Mouse (Mus musculus) mouse embryonic stem cell (cell line): Measurements from ENCODE around the gene Yars.

Source experiments
- in situ Hi-C, 2 experiments: fragments of 300-500 bp; cut with MboI; formaldehyde crosslinking; loops; 1 replicate in 1 of 2; 3 replicates in 1 of 2; pipeline ENCODE4 v1.14.3; 2019 to 2020; ENCODE audit warnings: low sequenced_read_pairs in 2 of 2, low pct_unique_long_range_greater_than_20kb in 1 of 2, mixed read lengths in 1 of 2; ENCODE audit not compliant: unreplicated experiment in 1 of 2

The Yars gene

DNA sequence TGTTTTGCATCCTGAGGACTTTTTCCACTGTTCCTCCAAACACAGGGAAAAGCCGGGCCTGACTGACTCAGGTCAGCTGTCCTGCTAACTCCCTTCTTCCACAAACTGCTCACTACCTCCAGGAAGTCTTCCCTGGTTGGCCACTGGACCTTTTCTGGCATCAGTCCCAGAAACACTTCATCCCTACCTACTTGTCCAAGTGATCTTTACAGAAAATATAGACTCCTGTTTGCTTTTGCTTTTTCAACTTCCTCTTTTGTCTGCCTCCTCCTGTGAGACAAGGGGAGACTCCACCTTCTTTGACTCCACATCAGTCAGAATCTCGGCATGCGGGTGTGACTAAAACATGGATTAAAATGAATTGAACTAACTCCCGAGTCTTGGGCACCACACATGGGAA lies 55.2 kb downstream of the Yars start:
- in situ Hi-C loops = no loop called here

DNA sequence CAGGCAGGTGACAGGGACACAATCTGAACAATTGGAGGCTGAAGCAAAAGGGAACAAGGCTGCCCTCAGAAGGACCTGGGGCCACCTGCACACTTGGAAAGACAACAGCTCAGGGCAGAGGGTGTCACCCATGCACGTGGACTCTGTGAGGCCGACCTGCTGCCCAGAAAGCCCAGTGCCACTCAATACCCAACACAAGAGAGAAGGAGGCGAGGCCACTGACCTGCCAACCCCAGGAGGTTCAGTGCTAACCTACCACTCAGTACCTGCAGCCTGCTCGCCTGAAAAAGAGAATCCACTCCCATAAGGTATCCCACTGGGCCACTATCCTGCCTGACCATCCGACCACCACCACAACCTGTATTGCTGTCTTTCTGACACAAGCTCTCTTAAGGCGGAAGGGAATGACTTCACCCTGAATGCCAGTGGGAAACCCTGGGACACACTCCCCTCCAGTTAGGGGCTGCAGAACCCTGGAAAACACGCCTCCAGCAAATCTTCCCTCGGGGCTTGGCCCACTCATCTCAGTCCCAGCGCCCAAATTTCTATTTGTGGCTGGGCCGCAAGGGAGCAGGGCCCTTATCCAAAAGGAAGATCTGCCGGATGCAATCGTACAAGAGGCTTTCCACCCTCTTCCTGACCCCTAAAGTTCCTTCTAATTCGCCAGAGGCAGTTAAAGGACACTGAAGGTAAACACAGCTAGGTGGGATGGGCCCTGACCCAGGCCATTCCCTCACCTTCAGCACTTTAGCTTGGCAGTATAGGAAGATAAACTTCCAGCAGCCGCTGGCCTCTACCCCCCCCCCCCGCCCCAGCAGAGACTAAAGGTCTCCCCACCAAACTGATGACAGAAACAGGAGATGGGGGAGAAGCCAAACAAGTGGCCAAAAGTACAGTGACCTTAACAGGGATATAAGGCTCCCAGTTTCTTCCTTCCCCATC lies 57.1 kb downstream of the Yars start:
- in situ Hi-C loops = no loop called here

DNA sequence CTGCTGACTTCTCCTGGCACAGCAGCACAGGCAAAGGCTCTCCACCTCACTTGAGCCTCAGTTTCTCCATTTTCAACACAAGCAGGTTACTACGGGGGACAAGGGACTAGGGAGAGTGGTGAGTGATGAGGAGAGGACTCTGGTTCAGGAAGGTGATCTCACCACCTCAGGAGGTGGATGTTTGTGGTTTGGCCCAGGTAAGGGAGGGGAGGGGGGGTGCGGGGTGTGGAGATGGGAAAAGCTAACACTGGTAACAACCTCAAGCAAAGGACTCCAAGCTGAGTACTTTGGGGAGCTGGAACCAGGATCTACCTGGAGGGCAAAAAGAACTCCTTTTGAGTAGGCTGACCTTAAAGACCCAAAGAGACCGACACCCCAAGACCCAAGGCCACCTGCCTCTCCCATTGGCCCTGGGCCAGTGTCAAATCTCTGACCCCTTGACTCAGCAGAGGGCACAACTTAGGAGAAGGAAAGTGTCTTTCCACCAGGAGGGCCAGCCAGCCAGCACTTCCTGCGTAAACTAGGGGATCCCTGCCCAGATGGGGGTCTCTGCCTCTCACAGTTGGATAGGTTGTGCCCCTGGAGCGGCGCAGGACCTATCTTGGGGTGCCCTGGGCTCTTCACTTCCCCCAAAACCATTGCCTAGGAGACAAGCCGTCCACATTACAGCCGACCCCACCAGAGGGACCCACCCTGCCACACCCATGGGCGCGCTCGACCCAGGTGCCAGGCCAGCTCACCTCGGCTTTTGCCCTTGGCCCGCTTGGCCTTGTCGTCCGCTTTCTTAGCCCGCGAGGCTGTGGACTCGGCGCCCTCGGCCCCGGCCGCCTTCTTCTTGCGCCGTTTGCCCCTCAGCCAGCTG lies 58.1 kb downstream of the Yars start:
- in situ Hi-C loops = no loop called here

DNA sequence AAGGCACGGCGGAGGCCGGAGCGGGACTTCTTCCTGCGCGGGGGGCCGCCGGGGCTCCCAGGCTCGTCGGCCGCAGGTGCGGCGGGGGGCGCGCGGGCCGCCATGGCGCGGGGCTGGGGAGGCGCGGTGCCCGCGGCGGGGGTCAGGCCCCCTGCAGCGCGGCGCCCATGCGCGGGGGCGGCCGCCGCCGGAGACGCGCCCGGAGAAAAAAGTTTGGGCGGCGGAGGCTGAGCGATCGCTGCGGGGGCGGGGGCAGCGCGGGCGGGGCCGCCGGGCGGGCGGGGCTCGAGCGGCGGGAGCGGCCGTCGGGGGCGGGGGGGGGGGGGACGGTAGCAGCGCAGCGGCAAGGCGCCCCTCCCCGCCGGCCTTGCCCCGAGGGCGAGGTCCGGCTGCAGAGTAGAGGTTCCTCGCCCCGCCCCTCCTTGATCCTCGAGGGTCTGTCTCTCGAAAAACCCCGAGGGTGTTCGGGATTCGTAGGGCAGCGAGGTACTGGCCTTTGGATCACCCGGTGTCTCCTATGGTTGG lies 58.7 kb downstream of the Yars start:
- in situ Hi-C loops = no loop called here

DNA sequence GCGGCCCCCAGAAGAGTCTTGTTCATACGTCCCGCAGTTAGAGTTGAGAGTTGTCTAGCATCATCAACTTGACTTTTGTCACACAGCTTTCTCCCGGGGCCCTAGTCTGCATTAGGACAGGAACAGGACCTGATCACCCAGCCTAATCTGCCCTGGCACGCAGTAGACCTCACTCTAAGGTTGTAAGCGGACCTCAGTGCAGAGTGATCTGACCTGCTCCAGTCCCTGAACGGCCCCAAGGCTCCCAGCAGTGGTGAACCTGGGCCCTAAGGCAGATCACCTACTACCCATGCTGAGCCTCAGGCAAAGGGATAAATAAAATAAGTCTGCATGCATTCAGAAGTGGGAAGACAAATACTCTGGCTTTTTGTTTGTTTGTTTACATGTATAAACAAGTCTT lies 59.7 kb downstream of the Yars start:
- in situ Hi-C loops = no loop called here

DNA sequence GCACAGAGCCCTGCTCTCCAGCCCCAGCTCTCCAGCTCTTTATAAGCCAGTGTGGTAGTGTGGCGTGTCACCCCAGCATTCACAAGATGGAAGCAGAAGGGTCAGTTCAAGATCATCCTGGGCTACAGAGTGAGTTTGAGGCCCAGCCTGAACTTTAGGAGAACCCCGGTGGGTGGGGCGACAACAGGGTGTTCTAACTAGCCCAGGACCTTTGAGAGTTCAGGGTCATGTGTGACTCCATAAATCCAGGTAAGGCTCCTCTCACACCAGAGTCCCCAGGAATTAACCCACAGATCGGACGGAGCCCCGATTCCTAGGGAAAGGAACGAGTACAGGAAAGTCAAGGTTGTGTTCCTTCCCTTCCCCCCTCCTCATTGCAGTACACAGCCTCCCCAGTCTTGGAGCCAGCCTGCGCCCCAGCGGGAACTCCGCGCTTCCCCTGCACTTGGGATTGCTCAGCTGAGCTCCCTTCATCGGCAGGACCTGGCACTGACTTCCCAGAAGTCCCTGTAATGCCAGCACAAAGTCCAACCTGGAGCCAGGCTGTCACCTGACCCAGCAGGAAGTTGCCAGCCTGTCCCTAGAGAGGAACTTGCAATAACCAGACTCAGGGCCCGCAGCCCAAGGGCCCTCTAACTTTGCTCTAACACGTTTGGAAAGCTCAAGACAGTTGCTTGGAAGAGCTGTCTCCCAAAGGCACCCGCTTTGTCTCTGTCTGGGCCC lies 61.4 kb downstream of the Yars start:
- in situ Hi-C loops = no loop called here

DNA sequence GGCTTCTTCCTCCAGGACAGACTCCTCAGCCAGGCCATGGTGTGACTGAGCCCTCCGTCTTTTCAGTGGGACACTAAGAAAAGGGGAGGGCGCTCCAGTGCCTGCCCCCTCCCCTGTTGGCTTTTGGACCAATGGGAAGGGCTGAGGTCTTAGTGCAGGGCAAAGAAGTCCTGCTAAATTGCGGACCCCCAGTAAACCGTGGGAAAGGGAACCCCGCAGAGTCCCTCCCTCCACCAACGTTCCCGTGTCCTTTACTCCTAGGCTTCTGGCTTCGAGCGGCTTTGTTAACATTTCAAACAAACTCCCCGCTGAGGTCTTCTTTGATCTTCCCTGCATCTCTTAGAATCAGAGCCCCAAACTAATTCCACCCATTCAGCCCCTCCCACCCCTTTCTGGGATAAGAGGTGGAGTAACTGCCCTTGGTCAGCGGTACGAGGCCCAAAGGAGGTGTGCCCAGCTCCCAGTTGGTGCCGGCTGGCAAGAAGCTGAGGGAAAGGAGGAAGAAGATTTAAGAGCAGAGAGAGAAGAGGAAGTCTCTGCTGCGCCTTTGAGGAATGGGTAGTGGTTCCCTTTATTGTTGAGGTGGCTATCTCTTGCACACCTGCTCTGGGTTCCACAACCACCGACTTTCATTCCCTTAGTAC lies 62.0 kb downstream of the Yars start:
- in situ Hi-C loops = no loop called here

DNA sequence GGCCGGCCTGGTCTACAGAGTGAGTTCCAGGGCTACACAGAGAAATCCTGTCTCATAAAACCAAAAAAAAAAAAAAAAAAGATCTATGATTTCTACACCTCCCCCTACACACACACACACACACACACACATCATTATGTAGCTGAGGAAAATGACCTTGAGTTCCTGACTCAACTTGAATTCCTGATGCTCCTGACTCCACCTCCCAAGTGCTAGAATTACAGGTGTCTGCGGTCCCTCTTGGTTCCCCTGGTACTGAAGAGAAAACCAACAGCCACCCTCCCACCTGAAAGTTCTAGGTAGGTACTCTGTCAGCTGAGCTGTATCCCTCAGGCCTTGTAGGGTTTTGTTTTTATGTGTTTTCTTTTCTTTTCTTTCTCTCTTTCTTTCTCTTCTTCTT lies 62.9 kb downstream of the Yars start:
- in situ Hi-C loops = no loop called here

DNA sequence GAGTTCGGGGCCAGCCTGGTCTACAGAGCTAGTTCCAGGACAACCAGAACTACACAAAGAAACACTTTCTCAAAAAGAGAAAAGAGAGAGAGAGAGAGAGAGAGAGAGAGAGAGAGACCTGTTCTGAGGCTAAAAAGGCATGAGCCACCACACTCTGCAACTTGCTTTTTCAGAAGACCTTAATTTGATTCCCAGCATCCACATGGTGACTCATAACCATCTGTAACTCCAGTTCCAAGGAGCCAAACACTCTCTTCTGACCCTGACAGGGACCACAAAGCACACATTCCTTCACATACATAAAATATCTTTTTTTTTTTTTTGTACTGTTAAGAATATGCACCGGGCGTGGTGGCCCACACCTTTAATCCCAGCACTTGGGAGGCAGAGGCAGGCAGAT lies 65.0 kb downstream of the Yars start:
- in situ Hi-C loops = no loop called here

DNA sequence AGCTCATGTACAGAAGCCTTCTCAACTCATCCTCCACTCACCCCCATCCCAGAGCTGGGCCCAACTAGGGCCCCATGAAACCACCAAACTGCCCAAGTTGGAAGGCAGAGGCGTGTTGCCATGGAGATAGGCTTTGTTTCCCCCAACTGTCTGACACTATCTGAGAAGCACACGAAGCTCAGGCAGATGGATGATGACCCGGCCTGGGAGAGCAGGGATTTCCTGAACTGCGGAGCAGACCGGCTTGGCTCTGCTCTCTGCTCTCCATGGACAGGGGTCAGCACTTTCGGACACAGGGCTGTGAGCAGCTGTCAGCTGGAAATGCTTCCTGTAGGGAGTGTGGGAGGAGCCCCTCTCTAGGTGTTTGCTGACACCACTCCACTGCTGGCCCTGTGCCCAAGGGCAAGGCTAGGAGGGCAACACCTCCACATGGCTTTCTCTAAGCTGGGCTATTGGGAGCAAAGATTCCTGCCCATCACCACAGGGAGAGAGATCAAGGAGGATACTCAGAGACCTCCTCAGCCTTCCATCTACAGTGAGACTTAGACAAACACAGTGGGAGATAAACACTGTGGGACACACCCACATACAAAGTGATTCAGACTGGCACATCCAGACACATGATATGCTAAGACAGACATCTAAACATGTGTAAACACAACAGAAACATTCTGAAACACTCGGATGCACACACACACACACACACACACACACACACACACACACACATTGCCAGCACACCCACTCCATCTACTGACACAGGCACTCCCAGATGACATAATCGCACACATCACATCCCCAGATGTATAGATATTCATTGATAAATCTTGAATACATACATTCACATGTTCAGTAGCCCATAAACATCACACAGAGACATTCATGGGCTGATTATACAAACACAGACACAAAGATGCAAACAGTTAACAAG lies 67.2 kb downstream of the Yars start:
- in situ Hi-C loops = no loop called here

DNA sequence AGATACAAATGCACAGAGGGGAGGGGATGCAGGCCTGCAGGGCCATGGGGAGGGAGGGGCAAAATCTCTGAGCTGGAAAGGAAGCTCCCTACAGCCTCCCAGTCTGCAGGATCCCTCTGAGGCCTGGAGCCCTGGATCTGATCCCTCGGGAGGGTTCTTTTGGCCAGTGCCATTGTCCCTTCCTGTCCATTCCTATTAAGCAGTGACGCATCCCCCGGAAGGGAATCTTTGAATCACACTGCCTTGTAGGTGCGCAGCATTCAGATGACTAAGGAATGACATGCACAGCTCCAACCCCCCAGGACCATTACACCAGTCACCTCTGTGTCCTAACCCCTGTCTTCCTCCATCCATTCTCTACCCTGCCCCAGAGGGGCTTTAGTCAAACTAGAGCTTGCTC lies 69.5 kb downstream of the Yars start:
- in situ Hi-C loops = no loop called here

DNA sequence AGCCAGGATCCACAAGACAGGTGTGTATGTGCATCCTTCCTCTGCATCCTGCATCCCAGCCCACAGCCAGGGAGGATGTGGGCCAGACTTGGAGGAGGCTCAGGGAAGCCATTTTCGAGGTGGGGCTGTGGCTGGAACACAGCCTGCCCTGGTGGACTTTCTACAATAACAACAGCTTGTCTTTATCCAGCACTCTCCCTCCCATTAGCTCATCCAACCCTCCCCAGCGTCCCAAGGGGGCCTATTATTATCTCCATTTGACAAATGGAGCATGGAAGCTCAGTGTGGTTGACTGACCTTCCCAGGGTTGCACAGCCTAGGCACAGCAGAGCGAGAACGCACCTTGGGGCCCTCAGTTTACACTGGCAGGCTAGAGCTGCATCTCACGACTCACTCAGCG lies 71.1 kb downstream of the Yars start:
- in situ Hi-C loops = no loop called here

DNA sequence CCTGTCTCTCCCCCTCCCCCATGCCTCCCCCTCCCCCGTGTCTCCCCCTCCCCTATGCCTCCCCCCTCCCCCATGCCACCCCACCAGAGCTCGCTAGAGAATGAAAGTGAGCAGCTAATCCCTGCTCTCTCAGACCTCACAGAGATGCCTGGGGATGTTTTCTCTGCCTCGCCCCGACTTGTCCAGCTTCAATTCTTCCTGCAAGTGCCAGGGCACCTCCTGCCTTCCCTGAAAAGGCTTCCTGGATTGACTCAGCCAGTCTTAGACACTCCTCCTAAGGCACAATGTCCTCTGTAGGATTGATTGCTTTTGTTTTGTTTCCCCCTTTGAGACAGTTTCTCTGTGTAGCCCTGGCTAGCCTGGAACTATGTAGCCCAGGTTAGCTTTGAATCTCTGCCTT lies 71.6 kb downstream of the Yars start, which contains the start of gene C77080:
Gene C77080, minus strand, starts transcription at position 209 of the 400 bp plus-strand sequence.
- in situ Hi-C loops = no loop called here

DNA sequence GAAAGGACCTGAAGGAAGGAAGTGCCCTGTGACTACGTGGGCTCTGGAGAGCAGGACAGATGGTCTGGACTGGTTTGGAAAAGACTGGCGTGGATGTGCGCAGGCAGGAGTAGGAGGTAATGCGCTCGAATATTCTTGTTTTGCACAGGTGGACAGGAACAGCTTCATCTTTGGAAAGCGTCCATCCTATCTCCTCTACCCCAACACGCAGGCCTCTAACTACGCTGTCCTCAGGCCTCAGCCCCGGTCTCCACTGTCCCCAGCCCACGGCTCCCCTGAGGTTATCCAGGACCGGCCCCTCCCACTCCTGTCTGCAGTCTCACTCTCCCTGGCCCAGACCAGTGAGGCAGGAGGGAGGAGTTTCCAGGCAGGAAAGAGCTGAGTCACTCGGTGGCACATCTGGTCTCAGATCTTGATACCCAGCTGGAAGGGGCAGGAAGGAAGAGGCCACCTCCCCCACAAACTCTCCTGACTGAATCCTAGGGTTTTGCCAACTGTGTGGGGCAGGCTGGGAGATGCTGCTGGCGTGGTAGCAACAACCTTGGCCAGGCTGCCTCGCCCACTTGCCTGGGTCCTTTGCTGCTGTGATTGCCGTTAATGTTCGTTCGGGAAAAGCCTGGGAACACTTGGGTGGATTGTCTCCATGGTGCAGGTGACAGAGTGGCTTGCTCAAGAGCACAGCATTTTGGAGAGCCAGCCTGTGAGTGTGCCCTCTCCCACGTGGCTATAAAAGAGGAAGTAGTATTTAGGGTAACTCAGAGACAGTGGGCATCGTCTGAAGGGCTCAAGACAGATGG lies 73.9 kb downstream of the Yars start:
- in situ Hi-C loops = no loop called here

DNA sequence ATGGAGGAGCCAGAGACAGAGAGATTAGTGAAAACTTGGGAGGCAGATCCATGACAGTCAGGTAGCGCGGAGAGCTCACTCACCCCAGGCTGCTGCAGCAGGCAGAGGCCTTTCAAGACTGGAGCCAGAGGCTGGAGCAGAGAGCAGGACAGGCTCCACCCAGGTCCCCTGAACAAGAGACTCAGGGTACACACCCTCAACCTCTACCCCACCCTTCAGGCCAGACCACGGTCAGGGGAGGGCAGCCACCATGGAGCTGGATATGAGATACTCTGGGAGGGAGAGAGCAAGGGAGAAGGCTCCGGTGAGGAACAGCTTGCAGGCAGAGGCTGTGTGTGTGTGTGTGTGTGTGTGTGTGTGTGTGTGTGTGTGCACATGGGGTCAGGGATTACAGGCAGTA lies 76.6 kb downstream of the Yars start:
- in situ Hi-C loops = no loop called here

DNA sequence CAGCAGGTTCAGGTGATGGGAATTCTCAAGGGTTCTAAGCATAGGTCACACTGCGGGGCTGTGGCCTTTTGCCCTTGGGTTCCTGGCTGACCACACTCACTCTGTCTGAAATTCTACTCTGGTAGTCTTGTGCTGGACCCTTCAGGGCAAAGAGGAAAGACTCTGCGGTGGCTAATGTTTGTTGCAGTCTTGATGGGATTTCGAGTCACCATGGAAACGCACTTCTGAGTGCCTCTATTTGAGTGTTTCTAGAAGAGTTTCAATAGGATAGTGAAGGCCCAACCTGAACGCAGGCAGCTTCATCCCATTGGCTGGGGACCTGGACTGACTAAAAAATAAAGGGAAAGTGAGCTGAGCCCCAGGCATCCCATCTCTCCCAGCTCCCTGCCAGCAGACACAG lies 77.3 kb downstream of the Yars start:
- in situ Hi-C loops = no loop called here

DNA sequence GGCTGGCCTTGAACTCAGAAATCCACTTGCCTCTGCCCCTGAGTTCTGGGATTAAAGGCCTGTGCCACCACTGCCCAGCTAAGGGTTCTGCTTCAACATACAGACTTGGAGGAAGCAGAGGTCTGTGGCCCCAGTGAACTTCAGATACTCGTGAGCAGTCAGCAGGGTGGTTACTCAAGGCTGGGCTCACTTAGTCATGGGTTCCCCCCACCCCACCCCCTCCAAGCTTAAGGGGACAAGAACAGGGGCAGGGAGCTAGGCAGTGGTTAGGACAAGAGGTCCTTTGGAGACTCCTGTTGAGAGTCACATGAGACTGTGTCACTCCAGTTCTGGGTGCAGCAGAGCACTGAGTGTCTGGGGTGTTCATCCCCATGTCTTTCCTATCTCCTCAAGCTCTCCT lies 79.1 kb downstream of the Yars start:
- in situ Hi-C loops = no loop called here
